Mouse (Mus musculus) embryonic facial prominence, embryonic 12.5 days (tissue): ENCODE data around the gene Cysltr2. TPM values are rescaled to one million over a fixed set of nuclear protein-coding genes. Genes with fewer than 3 reads are reported as not detected.

ENCODE experiments used
- ATAC-seq: fragments of 200-750 bp; cut with Nextera tagmentation; 2 replicates; pipeline ENCODE4 v1.8.0; 2017; ENCODE audit not compliant: insufficient number of reproducible peaks, insufficient read depth, low FRiP score, low TSS enrichment
- H3K27ac ChIP-seq: fragments of 300-500 bp; sonication (generic); 2 replicates; pipeline ENCODE4 v1.5.1; 2016; ENCODE audit warnings: mild to moderate bottlenecking
- H3K27me3 ChIP-seq: fragments of 300-500 bp; sonication (generic); 2 replicates; pipeline ENCODE4 v1.6.1; 2016; ENCODE audit warnings: mild to moderate bottlenecking, moderate library complexity
- H3K36me3 ChIP-seq: fragments of 300-500 bp; sonication (generic); 2 replicates; pipeline ENCODE4 v1.6.1; 2016; ENCODE audit warnings: mild to moderate bottlenecking
- H3K4me1 ChIP-seq: fragments of 300-500 bp; sonication (generic); 2 replicates; pipeline ENCODE4 v1.6.1; 2016
- H3K4me2 ChIP-seq: fragments of 300-500 bp; sonication (generic); replicated peaks from 2 replicates; pipeline ENCODE4 v1.6.1; 2016; ENCODE audit warnings: mild to moderate bottlenecking, moderate library complexity
- H3K4me3 ChIP-seq: fragments of 300-500 bp; sonication (generic); 2 replicates; pipeline ENCODE4 v1.5.1; 2016; ENCODE audit warnings: mild to moderate bottlenecking
- H3K9ac ChIP-seq: fragments of 300-500 bp; sonication (generic); 2 replicates; pipeline ENCODE4 v1.6.1; 2016; ENCODE audit warnings: mild to moderate bottlenecking, moderate library complexity
- H3K9me3 ChIP-seq: fragments of 300-500 bp; sonication (generic); 2 replicates; pipeline ENCODE4 v1.6.1; 2016; ENCODE audit warnings: mild to moderate bottlenecking, moderate library complexity
- WGBS: fragments of 180-500 bp; shearing (Covaris S2); methylation state at CpG from one replicate; pipeline ENCODE4 v1.1.7; 2016; 5-methylcytosine and 5-hydroxymethylcytosine counted together
- polyA plus RNA-seq: library from polyadenylated mRNA; unstranded; fragments of >200 nt; fragmentation: Nextera tagmentation; extraction: Ambion mirVana; gene quantifications from 2 replicates; pipeline ENCODE4 v1.2.1, GENCODE M21; 2016

Gene Cysltr2
- polyA plus RNA-seq, 1 experiment from 2014 or later, result not detected

DNA sequence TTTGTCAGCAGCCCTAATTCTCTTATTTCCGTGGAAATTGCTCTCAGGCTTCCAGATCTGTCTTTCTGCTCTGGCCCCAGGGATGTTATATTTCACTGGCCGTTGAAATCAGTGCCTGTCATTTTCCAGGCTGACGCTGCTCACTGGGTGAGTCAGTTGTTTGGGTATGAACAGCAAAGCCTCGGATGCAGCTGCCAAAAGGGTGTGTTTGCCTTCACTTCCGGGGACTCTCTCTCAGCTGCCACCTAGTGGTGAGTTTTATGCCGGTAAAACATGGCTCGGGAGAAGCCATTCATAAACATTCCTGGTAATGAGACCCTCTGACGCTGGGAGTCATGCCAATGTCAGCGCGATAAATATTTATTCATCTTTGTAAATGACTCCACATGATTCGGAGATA lies 65.5 kb downstream of the Cysltr2 start:
- H3K4me1 ChIP-seq, result no peaks in the 10 kb centered on the region
- ATAC-seq, result no peak
- H3K9ac ChIP-seq, result no peak overlapping the region
- no peak overlapping the region for H3K27ac ChIP-seq
- H3K4me2 ChIP-seq, result peak overlapping the region; percentile 10; the same call in 1 of the 2 replicates
- no peaks in the 10 kb centered on the region for H3K27me3 ChIP-seq
- H3K9me3 ChIP-seq, result no peaks in the 10 kb centered on the region
- no peak overlapping the region for H3K4me3 ChIP-seq
- WGBS, result 11% methylated on average over 11 of the region's 11 CpGs
- H3K36me3 ChIP-seq, result no peaks in the 10 kb centered on the region

GRCm38 (mm10) chr14:72982981-72983436 lies 65.9 kb downstream of the Cysltr2 start:
- WGBS, result 80% methylated on average over 12 of the region's 12 CpGs
- Histone ChIP-seq H3K9me3 (no peaks in the 10 kb centered on the region), H3K36me3 (no peaks in the 10 kb centered on the region), H3K4me2 (peak overlapping the region; percentile 10; the same call in 1 of the 2 replicates), H3K4me3 (no peak overlapping the region), H3K27me3 (no peaks in the 10 kb centered on the region), H3K4me1 (no peaks in the 10 kb centered on the region), H3K27ac (no peak overlapping the region), H3K9ac (no peak overlapping the region)
- ATAC-seq, result no peak

- Histone ChIP-seq H3K9me3 (no peaks in the 10 kb centered on the region), H3K36me3 (no peaks in the 10 kb centered on the region), H3K27ac (no peak overlapping the region), H3K4me2 (no peak overlapping the region), H3K9ac (no peak overlapping the region), H3K4me3 (no peak overlapping the region), H3K27me3 (no peaks in the 10 kb centered on the region), H3K4me1 (no peaks in the 10 kb centered on the region)
- WGBS, result 67% methylated on average over 3 of the region's 3 CpGs
- ATAC-seq, result no peak
Observed at GRCm38 (mm10) chr14:72980761-72981160, 68.2 kb downstream of the Cysltr2 start.

GRCm38 (mm10) chr14:72980106-72980505 lies 68.8 kb downstream of the Cysltr2 start:
- 94% methylated on average over 29 of the region's 29 CpGs for WGBS
- ATAC-seq, result no peak

DNA sequence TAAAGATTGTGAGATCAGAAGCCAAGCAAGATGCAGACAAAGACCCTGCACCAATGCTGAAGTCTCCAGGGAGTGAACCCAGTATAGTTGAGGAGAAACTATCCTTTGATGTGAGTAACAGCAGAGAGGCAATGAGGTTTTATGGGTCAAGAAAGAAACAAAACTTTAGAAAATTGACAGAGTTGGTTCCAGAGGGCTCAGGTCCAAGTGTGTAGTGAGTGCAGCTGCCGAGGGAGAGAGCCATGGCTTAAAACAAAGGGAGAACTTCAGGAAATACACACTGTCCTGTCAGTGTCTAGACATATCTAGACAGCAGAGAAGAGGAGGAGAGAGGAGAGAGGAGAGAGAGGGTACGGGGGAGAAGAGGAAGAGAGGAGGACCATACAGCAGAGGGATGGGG lies 72.8 kb downstream of the Cysltr2 start:
- Histone ChIP-seq H3K4me2 (no peak overlapping the region), H3K27me3 (no peaks in the 10 kb centered on the region), H3K36me3 (no peaks in the 10 kb centered on the region), H3K9me3 (no peaks in the 10 kb centered on the region), H3K4me3 (no peak overlapping the region), H3K27ac (no peak overlapping the region), H3K4me1 (no peaks in the 10 kb centered on the region), H3K9ac (no peak overlapping the region)
- ATAC-seq, result no peak
- WGBS, result 71% methylated on average over 2 of the region's 2 CpGs

More at GRCm38 (mm10) chr14:72980106-72980505, 68.8 kb downstream of the Cysltr2 start:
- no peaks in the 10 kb centered on the region for H3K4me1 ChIP-seq
- no peaks in the 10 kb centered on the region for H3K27me3 ChIP-seq
- H3K4me2 ChIP-seq, result no peak overlapping the region
- H3K27ac ChIP-seq, result no peak overlapping the region
- H3K36me3 ChIP-seq, result no peaks in the 10 kb centered on the region
- H3K4me3 ChIP-seq, result no peak overlapping the region
- no peaks in the 10 kb centered on the region for H3K9me3 ChIP-seq
- no peak overlapping the region for H3K9ac ChIP-seq

Other genes with a start within 250 kb of the Cysltr2 start
- gene Rcbtb2, start 73.9 kb upstream of the Cysltr2 start, polyA plus RNA-seq, result 155 and 160 TPM in 2 replicates
- 15.8 and 16.2 TPM in 2 replicates for gene Lpar6, start 188.8 kb upstream of the Cysltr2 start, polyA plus RNA-seq